Mouse (Mus musculus): ENCODE data around the gene Cfap74.

Gene Cfap74

GRCm38 (mm10) chr4:155497963-155498362 lies 89.0 kb downstream of the Cfap74 start:
- DNase-seq (ENCODE audit: low spot score in 2 of 2) = no peak

GRCm38 (mm10) chr4:155501126-155501525 lies 92.1 kb downstream of the Cfap74 start:
- DNase-seq (ENCODE audit: low spot score in 2 of 2) = no peak

GRCm38 (mm10) chr4:155505067-155505466 lies 96.1 kb downstream of the Cfap74 start:
- no peak for DNase-seq (ENCODE audit: low spot score in 2 of 2)

- no peak for DNase-seq (ENCODE audit: low spot score in 2 of 2)
These were observed 96.8 kb downstream of the Cfap74 start for GRCm38 (mm10) chr4:155505671-155506295.

- DNase-seq (ENCODE audit: low spot score in 2 of 2) = no peak
These were observed 99.6 kb downstream of the Cfap74 start for GRCm38 (mm10) chr4:155508614-155509013.

- DNase-seq (ENCODE audit: low spot score in 2 of 2) = no peak
These were observed 102.0 kb downstream of the Cfap74 start for GRCm38 (mm10) chr4:155510981-155511380.

GRCm38 (mm10) chr4:155514810-155515209 lies 105.8 kb downstream of the Cfap74 start:
- DNase-seq (ENCODE audit: low spot score in 2 of 2) = no peak
